Mouse (Mus musculus): ENCODE measurements around the gene Smtnl2. TPM values are rescaled to one million over a fixed set of nuclear protein-coding genes. Genes with fewer than 3 reads are reported as not detected.

The Smtnl2 gene
- polyA plus RNA-seq, 1 experiment from 2014 or later: 8.1 TPM

DNA sequence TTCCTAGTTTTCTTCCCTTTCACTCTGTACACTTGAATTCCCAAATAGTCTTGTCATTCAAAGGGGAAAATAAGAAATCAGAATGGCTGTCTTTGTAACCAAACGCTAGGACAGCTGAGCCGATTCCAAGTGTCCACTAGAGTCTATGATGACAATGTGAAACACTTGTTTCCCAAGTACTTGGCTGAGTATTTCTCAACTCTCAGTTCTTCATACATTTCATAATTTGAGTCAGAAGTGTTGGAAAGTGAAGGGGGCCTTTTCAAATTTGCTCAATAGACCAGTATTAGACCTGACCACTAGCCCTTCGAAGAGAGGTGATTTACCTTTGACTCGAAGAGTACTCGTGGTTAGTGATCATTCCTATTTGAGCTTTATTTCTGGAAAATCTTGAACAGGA, 47.0 kb downstream of the Smtnl2 start:
- Histone ChIP-seq H3K4me1 (replicated peaks; ENCODE audit: control insufficient read depth, insufficient read depth, low read length) (peaks cover 4% of the 10 kb centered on the region; the same call in 1 of the 2 replicates), H3K27me3 (replicated peaks; ENCODE audit: control insufficient read depth, insufficient read depth, low read length) (no peaks in the 10 kb centered on the region), H3K9ac (ENCODE audit: low read depth, low read length) (no peak overlapping the region), H3K36me3 (ENCODE audit: control insufficient read depth, insufficient read depth) (no peaks in the 10 kb centered on the region), H3K9me3 (ENCODE audit: control insufficient read depth) (no peaks in the 10 kb centered on the region), H3K27ac (ENCODE audit: low read depth, low read length) (no peak overlapping the region), H3K4me3 (ENCODE audit: low read depth, low read length) (no peak overlapping the region), H3K4me2 (replicated peaks; ENCODE audit: low read depth) (no peak overlapping the region)
- ATAC-seq: no peak
- 93% methylated on average over 5 of the region's 5 CpGs for WGBS
- TF ChIP-seq CTCF (IDR thresholded peaks at IDR 0.05; ENCODE audit: low read depth): no peak

DNA sequence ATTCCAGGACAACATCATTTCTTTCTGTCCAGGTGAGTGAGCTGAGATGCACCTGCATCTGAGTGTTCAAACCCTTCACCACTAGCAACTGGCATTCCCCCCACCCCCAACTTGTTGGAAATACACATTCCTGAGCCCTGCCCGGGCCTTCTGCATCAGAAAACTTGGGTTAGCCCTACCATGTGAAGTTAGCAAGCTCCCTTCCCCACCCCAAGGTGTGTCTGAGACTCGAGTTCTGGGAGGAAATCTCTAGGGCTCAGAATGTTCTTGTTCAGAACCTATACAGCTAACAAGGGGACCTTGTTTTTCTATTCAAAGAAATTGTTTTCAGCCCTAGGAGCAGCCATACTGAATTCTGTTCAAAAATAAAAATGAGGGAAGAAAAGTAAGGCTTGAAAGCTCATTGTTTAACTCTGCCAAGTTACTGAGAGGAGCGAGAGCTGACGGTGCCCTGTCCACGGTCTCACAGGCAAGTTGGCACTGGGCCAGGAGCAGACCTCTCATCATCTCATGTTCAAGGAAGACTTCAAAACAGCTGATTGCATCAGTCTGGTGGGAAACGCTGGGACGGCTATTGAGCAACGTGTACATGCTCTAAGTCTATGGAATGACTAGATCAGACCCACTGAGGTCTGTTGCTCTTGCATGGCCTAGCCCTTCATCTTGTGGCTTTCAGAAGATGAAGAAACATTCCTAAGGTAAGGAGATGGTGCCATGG, 47.8 kb downstream of the Smtnl2 start:
- Histone ChIP-seq H3K9ac (ENCODE audit: low read depth, low read length) (no peak overlapping the region), H3K27ac (ENCODE audit: low read depth, low read length) (no peak overlapping the region), H3K27me3 (replicated peaks; ENCODE audit: control insufficient read depth, insufficient read depth, low read length) (no peaks in the 10 kb centered on the region), H3K4me2 (replicated peaks; ENCODE audit: low read depth) (no peak overlapping the region), H3K4me1 (replicated peaks; ENCODE audit: control insufficient read depth, insufficient read depth, low read length) (peaks cover 4% of the 10 kb centered on the region; the same call in 1 of the 2 replicates), H3K4me3 (ENCODE audit: low read depth, low read length) (no peak overlapping the region), H3K36me3 (ENCODE audit: control insufficient read depth, insufficient read depth) (no peaks in the 10 kb centered on the region), H3K9me3 (ENCODE audit: control insufficient read depth) (no peaks in the 10 kb centered on the region)
- WGBS: 57% methylated on average over 8 of the region's 8 CpGs
- ATAC-seq: no peak
- no peak for TF ChIP-seq CTCF (IDR thresholded peaks at IDR 0.05; ENCODE audit: low read depth)

DNA sequence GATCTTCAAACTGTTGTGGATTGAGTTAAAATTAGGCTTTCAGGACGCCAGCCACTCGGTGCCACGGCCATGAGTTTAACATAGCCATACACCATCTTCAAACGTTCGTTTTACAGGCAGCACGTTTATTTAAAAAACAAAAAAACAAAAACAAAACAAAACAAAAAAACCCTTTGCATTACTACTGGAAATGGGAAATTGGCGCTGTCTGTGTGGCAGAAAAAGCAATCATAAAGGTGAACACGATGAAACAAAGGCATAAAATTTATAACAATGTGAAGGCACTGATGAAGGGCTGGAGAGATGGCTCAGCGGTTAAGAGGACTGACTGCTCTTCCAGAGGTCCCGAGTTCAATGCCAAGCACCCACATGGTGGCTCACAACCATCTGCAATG, 49.2 kb downstream of the Smtnl2 start, which contains the start of gene Tekt1:
Gene Tekt1 (minus strand): TSS at position 96 of the 395 bp plus-strand sequence.
- no peak for ATAC-seq
- Histone ChIP-seq H3K27ac (ENCODE audit: low read depth, low read length) (no peak within 1 kb of the TSS), H3K27me3 (replicated peaks; ENCODE audit: control insufficient read depth, insufficient read depth, low read length) (no peaks in the 10 kb centered on the region)

GRCm38 (mm10) chr11:72361385-72362346, 49.8 kb downstream of the Smtnl2 start:
- Histone ChIP-seq H3K27me3 (replicated peaks; ENCODE audit: control insufficient read depth, insufficient read depth, low read length) (no peaks in the 10 kb centered on the region), H3K27ac (ENCODE audit: low read depth, low read length) (no peak overlapping the region), H3K9me3 (ENCODE audit: control insufficient read depth) (no peaks in the 10 kb centered on the region), H3K9ac (ENCODE audit: low read depth, low read length) (peak overlapping the region; percentile 0; the same call in 1 of the 2 replicates), H3K4me2 (replicated peaks; ENCODE audit: low read depth) (peak overlapping the region; percentile 67), H3K4me1 (replicated peaks; ENCODE audit: control insufficient read depth, insufficient read depth, low read length) (peaks cover 4% of the 10 kb centered on the region; the same call in 1 of the 2 replicates), H3K4me3 (ENCODE audit: low read depth, low read length) (peak overlapping the region; percentile 29), H3K36me3 (ENCODE audit: control insufficient read depth, insufficient read depth) (no peaks in the 10 kb centered on the region)
- TF ChIP-seq CTCF (IDR thresholded peaks at IDR 0.05; ENCODE audit: low read depth): no peak
- WGBS: 9% methylated on average over 42 of the region's 42 CpGs
- ATAC-seq: peak; percentile 73; the same call in 1 of the 2 replicates

More for the DNA sequence above, 49.2 kb downstream of the Smtnl2 start, which contains the start of gene Tekt1:
- WGBS: 34% methylated on average over 10 of the region's 10 CpGs
- peak within 1 kb of the TSS; percentile 67 for H3K4me2 ChIP-seq (replicated peaks; ENCODE audit: low read depth)
- peak within 1 kb of the TSS; percentile 0; the same call in 1 of the 2 replicates for H3K9ac ChIP-seq (ENCODE audit: low read depth, low read length)
- H3K9me3 ChIP-seq (ENCODE audit: control insufficient read depth): no peaks in the 10 kb centered on the region
- peaks cover 4% of the 10 kb centered on the region; the same call in 1 of the 2 replicates for H3K4me1 ChIP-seq (replicated peaks; ENCODE audit: control insufficient read depth, insufficient read depth, low read length)
- no peaks in the 10 kb centered on the region for H3K36me3 ChIP-seq (ENCODE audit: control insufficient read depth, insufficient read depth)
- peak within 1 kb of the TSS; percentile 29 for H3K4me3 ChIP-seq (ENCODE audit: low read depth, low read length)
- TF ChIP-seq CTCF (IDR thresholded peaks at IDR 0.05; ENCODE audit: low read depth): no peak

- no peak for ATAC-seq
- Histone ChIP-seq H3K4me1 (replicated peaks; ENCODE audit: control insufficient read depth, insufficient read depth, low read length) (no peaks in the 10 kb centered on the region), H3K36me3 (ENCODE audit: control insufficient read depth, insufficient read depth) (no peaks in the 10 kb centered on the region), H3K4me2 (replicated peaks; ENCODE audit: low read depth) (peak overlapping the region; percentile 46; the same call in 1 of the 2 replicates), H3K4me3 (ENCODE audit: low read depth, low read length) (no peak overlapping the region), H3K9me3 (ENCODE audit: control insufficient read depth) (no peaks in the 10 kb centered on the region), H3K27ac (ENCODE audit: low read depth, low read length) (no peak overlapping the region), H3K27me3 (replicated peaks; ENCODE audit: control insufficient read depth, insufficient read depth, low read length) (no peaks in the 10 kb centered on the region), H3K9ac (ENCODE audit: low read depth, low read length) (no peak overlapping the region)
- peak; percentile 95 for TF ChIP-seq CTCF (IDR thresholded peaks at IDR 0.05; ENCODE audit: low read depth)
- WGBS: 24% methylated on average over 20 of the region's 20 CpGs
Measured at GRCm38 (mm10) chr11:72354971-72355728, 56.4 kb downstream of the Smtnl2 start.

All from intestine, postnatal 0 days (tissue).